Mouse (Mus musculus) thymus, adult 2 months (tissue): ENCODE measurements around the gene Il24. TPM values are rescaled to one million over a fixed set of nuclear protein-coding genes. Genes with fewer than 3 reads are reported as not detected.
A peak's percentile ranks its signal among the peaks of the same experiment; 100 is the strongest.

Experiments used
- DNase-seq: peaks from one replicate; pipeline ENCODE4 v3.0.0; 2021
- H3K27ac ChIP-seq: fragments of 200-500 bp; 2 replicates; pipeline ENCODE4 v1.5.1; 2012; ENCODE audit warnings: low read length, control low read depth; ENCODE audit not compliant: control insufficient read depth, insufficient read depth
- H3K27me3 ChIP-seq: fragments of 200-500 bp; 2 replicates; pipeline ENCODE4 v1.6.1; 2012; ENCODE audit warnings: mild to moderate bottlenecking, low read length, moderate library complexity, mixed read lengths; ENCODE audit not compliant: control insufficient read depth, insufficient read depth
- H3K36me3 ChIP-seq: fragments of 200-500 bp; 2 replicates; pipeline ENCODE4 v1.6.1; 2012; ENCODE audit warnings: mild to moderate bottlenecking, low read length, moderate library complexity; ENCODE audit not compliant: control insufficient read depth, insufficient read depth
- H3K4me1 ChIP-seq: fragments of 200-500 bp; replicated peaks from 2 replicates; pipeline ENCODE4 v1.6.1; 2012; ENCODE audit warnings: low read length; ENCODE audit not compliant: control insufficient read depth, insufficient read depth
- H3K4me3 ChIP-seq: fragments of 200-500 bp; 2 replicates; pipeline ENCODE4 v1.5.1; 2012; ENCODE audit warnings: mild to moderate bottlenecking, low read length, control low read depth, moderate library complexity; ENCODE audit not compliant: control insufficient read depth, insufficient read depth
- CTCF ChIP-seq: fragments of 200-500 bp; IDR thresholded peaks from 2 replicates; pipeline ENCODE4 v1.5.1; 2012; ENCODE audit warnings: mild to moderate bottlenecking, control low read depth, low read length, moderate library complexity, borderline replicate concordance; ENCODE audit not compliant: control insufficient read depth, poor library complexity, insufficient read depth; ENCODE audit errors: extremely low read depth
- POLR2A ChIP-seq: fragments of 200-500 bp; IDR thresholded peaks from 2 replicates; pipeline ENCODE4 v1.6.1; 2012; ENCODE audit warnings: mild to moderate bottlenecking, low read length, control low read depth, moderate library complexity; ENCODE audit not compliant: control insufficient read depth, poor library complexity, insufficient read depth; ENCODE audit errors: extremely low read depth
- WGBS: fragments of 180-500 bp; shearing (Covaris S2); methylation state at CpG from one replicate; pipeline ENCODE4 v1.1.7; 2018; 5-methylcytosine and 5-hydroxymethylcytosine counted together
- polyA plus RNA-seq: library from polyadenylated mRNA; depleted of rRNA; stranded (reverse); fragments of >200 nt; gene quantifications from 2 replicates; pipeline ENCODE4 v1.2.3, GENCODE M21; 2012

Il24 gene
- polyA plus RNA-seq, 1 experiment: 0.28 TPM

DNA sequence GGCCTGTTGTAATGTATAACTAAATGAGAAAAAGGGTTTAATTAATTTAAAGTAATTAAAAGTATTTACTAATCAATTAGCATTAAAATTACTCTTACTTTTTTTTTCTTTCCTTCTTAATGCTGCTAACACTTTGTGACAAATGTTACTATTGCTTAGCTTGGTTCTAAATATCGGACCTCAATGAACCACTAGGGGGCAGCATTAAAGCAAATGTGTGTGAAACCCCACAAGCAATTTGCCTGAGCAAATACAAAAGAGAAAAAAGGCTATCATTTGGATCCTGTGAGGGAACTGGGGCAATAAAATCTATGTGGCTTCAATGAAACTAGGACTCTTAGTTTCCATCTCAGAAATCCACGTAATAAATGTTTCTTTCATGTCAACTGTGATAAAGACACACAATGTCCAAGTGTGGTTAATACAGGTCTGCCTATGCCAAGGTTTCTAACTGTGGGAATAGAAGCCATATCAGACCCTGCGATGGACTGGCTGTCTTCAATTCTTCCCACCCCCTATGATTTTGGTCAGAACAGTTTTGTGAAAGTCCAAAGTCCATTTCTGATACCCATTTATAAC lies 10.2 kb downstream of the Il24 start:
- no peak overlapping the region for H3K27ac ChIP-seq
- H3K27me3 ChIP-seq: no peaks in the 10 kb centered on the region; the same call in 1 of the 2 replicates
- 22% methylated on average over 3 of the region's 3 CpGs for WGBS
- peaks cover 6% of the 10 kb centered on the region; the same call in 1 of the 2 replicates for H3K4me1 ChIP-seq
- no peak for TF ChIP-seq POLR2A
- TF ChIP-seq CTCF: no peak
- H3K4me3 ChIP-seq: no peak overlapping the region
- peak; percentile 43 for DNase-seq
- H3K36me3 ChIP-seq: no peaks in the 10 kb centered on the region

DNA sequence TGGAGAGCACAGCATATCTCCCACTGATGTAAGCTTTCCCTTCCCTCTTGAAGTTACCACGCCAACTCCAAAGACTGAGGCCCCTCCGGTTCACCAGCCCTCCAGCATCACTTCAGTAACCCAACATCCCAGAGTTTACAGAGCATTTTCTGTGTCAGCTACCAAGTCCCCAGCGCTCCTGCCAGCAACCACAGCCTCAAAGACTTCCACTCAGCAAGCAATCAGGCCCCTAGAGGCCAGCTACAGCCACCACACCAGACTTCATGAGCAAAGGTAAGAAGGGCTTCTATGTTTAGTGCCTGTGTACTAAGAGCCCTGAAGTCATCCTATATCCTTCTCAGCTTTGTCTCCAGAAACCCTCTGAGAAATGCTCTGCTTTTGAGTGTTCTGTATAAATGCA lies 11.3 kb downstream of the Il24 start:
- DNase-seq: no peak
- Histone ChIP-seq H3K4me3 (no peak overlapping the region), H3K4me1 (peaks cover 6% of the 10 kb centered on the region; the same call in 1 of the 2 replicates), H3K27me3 (no peaks in the 10 kb centered on the region; the same call in 1 of the 2 replicates), H3K27ac (no peak overlapping the region), H3K36me3 (no peaks in the 10 kb centered on the region)
- no peak for TF ChIP-seq POLR2A
- no peak; the same call in 1 of the 2 replicates for TF ChIP-seq CTCF
- WGBS: 76% methylated on average over 3 of the region's 3 CpGs

GRCm38 (mm10) chr1:130875139-130875538 lies 12.1 kb downstream of the Il24 start:
- Histone ChIP-seq H3K27ac (no peak overlapping the region), H3K4me3 (no peak overlapping the region), H3K27me3 (no peaks in the 10 kb centered on the region; the same call in 1 of the 2 replicates), H3K4me1 (peaks cover 6% of the 10 kb centered on the region; the same call in 1 of the 2 replicates), H3K36me3 (no peaks in the 10 kb centered on the region)
- 54% methylated on average over 3 of the region's 3 CpGs for WGBS
- DNase-seq: peak; percentile 25
- TF ChIP-seq CTCF (no peak), POLR2A (no peak)

DNA sequence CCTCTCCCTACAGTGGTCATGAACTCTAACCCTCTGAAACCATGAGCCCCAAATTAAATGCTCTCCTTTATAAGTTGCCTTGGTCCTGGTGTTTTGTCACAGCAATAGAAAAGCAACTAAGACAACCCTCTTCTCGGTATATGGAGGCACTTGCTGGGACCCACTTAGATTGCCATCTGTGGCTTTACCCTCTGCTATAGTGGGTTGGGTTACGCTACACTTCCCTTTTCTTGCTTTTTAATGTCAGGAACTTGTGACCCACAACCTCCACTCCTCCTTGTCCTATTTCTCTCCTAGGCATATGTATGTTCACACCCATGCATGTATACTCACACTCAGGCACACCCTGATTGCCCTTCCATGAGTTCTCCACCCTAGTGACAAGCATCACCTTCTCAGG lies 14.3 kb downstream of the Il24 start:
- Histone ChIP-seq H3K36me3 (no peaks in the 10 kb centered on the region), H3K4me1 (peaks cover 2% of the 10 kb centered on the region; the same call in 1 of the 2 replicates), H3K27me3 (no peaks in the 10 kb centered on the region; the same call in 1 of the 2 replicates), H3K4me3 (no peak overlapping the region), H3K27ac (no peak overlapping the region)
- no peak for DNase-seq
- TF ChIP-seq CTCF (no peak), POLR2A (no peak)
- WGBS: 29% methylated on average over 2 of the region's 2 CpGs

DNA sequence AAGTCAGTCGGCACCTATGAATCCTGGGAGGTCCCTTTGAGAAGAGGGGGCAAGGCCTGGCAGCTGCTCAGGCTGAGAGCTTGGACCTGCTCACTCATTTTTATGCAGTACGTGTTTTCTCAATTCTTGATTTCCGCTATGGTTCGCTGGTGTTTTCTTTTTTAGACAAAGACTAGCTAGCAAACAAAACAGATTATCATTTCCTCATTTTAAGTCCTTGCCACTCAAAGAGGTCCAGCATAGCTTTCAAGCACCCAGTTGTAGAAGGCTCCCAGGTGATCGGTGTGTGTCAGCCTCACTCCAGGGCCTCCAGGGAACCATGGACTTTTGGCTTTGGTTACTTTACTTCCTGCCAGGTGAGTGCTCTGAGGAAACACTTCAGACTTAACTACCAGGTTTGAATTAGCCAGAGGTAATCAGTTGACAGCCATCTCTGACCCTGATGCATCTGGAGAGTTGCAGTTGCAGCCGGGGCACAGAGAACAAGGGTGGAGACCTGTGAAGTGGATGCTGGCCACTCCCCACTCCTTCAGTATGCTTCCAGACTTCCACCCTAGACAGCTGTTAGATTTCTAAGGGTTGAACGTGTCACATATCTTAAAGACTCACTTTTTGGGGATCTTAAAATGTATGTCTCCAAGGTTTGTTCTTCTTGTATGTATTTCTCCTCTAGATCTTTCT lies 21.6 kb downstream of the Il24 start, which contains the start of gene Fcmr:
TSS of gene Fcmr (plus strand) at position 129 of the 681 bp plus-strand sequence.
- peaks cover 16% of the 10 kb centered on the region for H3K4me1 ChIP-seq

GRCm38 (mm10) chr1:130864741-130865140 lies 22.5 kb downstream of the Il24 start:
- no peak overlapping the region for H3K4me3 ChIP-seq
- H3K27ac ChIP-seq: no peak overlapping the region; the same call in 1 of the 2 replicates
- H3K36me3 ChIP-seq: no peaks in the 10 kb centered on the region
- no peaks in the 10 kb centered on the region for H3K27me3 ChIP-seq
- DNase-seq: no peak
- WGBS: 87% methylated on average over 5 of the region's 5 CpGs
- TF ChIP-seq CTCF: no peak
- TF ChIP-seq POLR2A: no peak
- H3K4me1 ChIP-seq: peaks cover 16% of the 10 kb centered on the region

More for the DNA sequence above, 21.6 kb downstream of the Il24 start, which contains the start of gene Fcmr:
- Histone ChIP-seq H3K27ac (no peak within 1 kb of the TSS; the same call in 1 of the 2 replicates), H3K36me3 (no peaks in the 10 kb centered on the region), H3K4me3 (no peak within 1 kb of the TSS), H3K27me3 (no peaks in the 10 kb centered on the region)
- no peak for TF ChIP-seq CTCF
- no peak for TF ChIP-seq POLR2A
- no peak for DNase-seq
- 83% methylated on average over 7 of the region's 7 CpGs for WGBS
